ENCODE assay signal across 32 mouse cellular contexts in the genomic region with DNA sequence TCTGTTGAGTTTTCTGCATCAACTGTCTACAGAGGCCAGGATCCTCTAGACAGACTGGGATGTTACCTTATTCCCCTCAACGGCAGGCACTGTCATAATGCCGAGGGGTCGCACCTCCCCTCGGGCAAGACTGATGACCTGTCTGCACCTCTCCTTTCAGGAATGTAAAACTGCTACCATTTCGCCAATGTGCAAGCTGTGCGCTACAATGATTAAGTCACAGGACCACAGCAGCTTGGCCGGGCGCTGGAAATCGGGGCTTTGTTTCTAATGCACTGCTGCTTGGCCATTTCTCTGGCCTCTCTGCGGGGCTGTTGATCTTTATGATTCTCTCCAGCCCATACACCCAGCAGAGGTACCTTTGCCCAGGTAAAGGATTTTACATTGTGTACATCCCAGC.
"Had no signal": no experiment of that assay in that cellular context is flagged by ENCODE, and none has a peak within 500 bp of the region (broad histone marks: within the 10 kb centered on the region; RNA-seq: fewer than 3 reads in every experiment).

No protein-coding gene starts in this region.

- H3K27ac ChIP-seq: left cerebral cortex, adult 2 months; limb, embryonic 10.5 days; limb, embryonic 12.5 days; limb, embryonic 13.5 days; limb, embryonic 15.5 days; liver, embryonic 12.5 days; liver, embryonic 13.5 days; liver, embryonic 14.5 days; liver, embryonic 15.5 days; lung, embryonic 15.5 days; macrophage; midbrain, embryonic 10.5 days; midbrain, embryonic 12.5 days; midbrain, embryonic 13.5 days; midbrain, embryonic 15.5 days; neural tube, embryonic 12.5 days had no signal

- H3K4me3 ChIP-seq: left cerebral cortex, adult 2 months; limb, embryonic 10.5 days; limb, embryonic 12.5 days; limb, embryonic 13.5 days; limb, embryonic 15.5 days; liver, embryonic 12.5 days; liver, embryonic 13.5 days; liver, embryonic 15.5 days; lung, embryonic 15.5 days; megakaryocyte, embryonic 14.5 days; midbrain, embryonic 10.5 days; midbrain, embryonic 12.5 days; midbrain, embryonic 13.5 days; midbrain, embryonic 15.5 days; myocyte; neural tube, embryonic 12.5 days had no signal

- H3K36me3 ChIP-seq: limb, embryonic 10.5 days; limb, embryonic 12.5 days; limb, embryonic 13.5 days; limb, embryonic 15.5 days; liver, embryonic 12.5 days; liver, embryonic 13.5 days; liver, embryonic 15.5 days; lung, embryonic 15.5 days; midbrain, embryonic 10.5 days; midbrain, embryonic 12.5 days; midbrain, embryonic 15.5 days; neural tube, embryonic 12.5 days had no signal

- H3K27me3 ChIP-seq: limb, embryonic 13.5 days; limb, embryonic 15.5 days; liver, embryonic 12.5 days; liver, embryonic 15.5 days; megakaryocyte, embryonic 14.5 days; midbrain, embryonic 13.5 days; midbrain, embryonic 15.5 days; neural tube, embryonic 12.5 days had no signal

- H3K9ac ChIP-seq: limb, embryonic 12.5 days; limb, embryonic 13.5 days; limb, embryonic 15.5 days; liver, embryonic 12.5 days; liver, embryonic 13.5 days; liver, embryonic 14.5 days; liver, embryonic 15.5 days; liver, postnatal 0 days; lung, embryonic 14.5 days; lung, embryonic 15.5 days; midbrain, embryonic 12.5 days; midbrain, embryonic 13.5 days; midbrain, embryonic 15.5 days; neural tube, embryonic 12.5 days had no signal

- ATAC-seq: liver, embryonic 12.5 days; liver, postnatal 0 days; lung, postnatal 0 days; midbrain, embryonic 13.5 days; midbrain, embryonic 15.5 days; midbrain, embryonic 16.5 days had no signal

- DNase-seq: left cerebral cortex, postnatal 4 days; liver; liver, embryonic 13.5 days; liver, postnatal 0 days; lung, adult 18-20 months; lung, adult 2 months; lung, embryonic 14.5 days; lung, postnatal 10 days; lung, postnatal 14 days; lung, postnatal 36 days; lung, postnatal 4 days; midbrain, embryonic 14.5 days had no signal

- H3K4me2 ChIP-seq: limb, embryonic 12.5 days; limb, embryonic 13.5 days; limb, embryonic 15.5 days; liver, embryonic 11.5 days; liver, embryonic 12.5 days; liver, embryonic 13.5 days; liver, embryonic 15.5 days; lung, embryonic 14.5 days; lung, embryonic 15.5 days; midbrain, embryonic 12.5 days; midbrain, embryonic 13.5 days; midbrain, embryonic 15.5 days; neural tube, embryonic 12.5 days had no signal

- H3K4me1 ChIP-seq: limb, embryonic 13.5 days; limb, embryonic 15.5 days; liver, embryonic 12.5 days; lung, embryonic 15.5 days had no signal

- H3K9me3 ChIP-seq: limb, embryonic 10.5 days; limb, embryonic 12.5 days; limb, embryonic 13.5 days; limb, embryonic 15.5 days; liver, embryonic 12.5 days; liver, embryonic 13.5 days; liver, embryonic 15.5 days; lung, embryonic 15.5 days; megakaryocyte, embryonic 14.5 days; midbrain, embryonic 10.5 days; midbrain, embryonic 12.5 days; midbrain, embryonic 13.5 days; midbrain, embryonic 15.5 days; neural tube, embryonic 12.5 days had no signal
